Mouse (Mus musculus): ENCODE data around the gene Fam78b. TPM values are rescaled to one million over a fixed set of nuclear protein-coding genes. Genes with fewer than 3 reads are reported as not detected.

Gene Fam78b
- polyA plus RNA-seq, 1 experiment, result 21.7 TPM

GRCm38 (mm10) chr1:167082506-167083100 lies 81.4 kb downstream of the Fam78b start:
- Histone ChIP-seq H3K4me3 (ENCODE audit: insufficient read depth, low read length) (no peak overlapping the region), H3K4me1 (ENCODE audit: control insufficient read depth, insufficient read depth, low read length) (peaks cover 5% of the 10 kb centered on the region; the same call in 1 of the 2 replicates), H3K27ac (ENCODE audit: insufficient read depth, low read length) (no peak overlapping the region)
- no peak for TF ChIP-seq CTCF (IDR thresholded peaks at IDR 0.05; ENCODE audit: extremely low read depth, insufficient read depth, low read length)
- no peak for TF ChIP-seq POLR2A (IDR thresholded peaks at IDR 0.05; ENCODE audit: extremely low read depth, insufficient read depth, low read length)

DNA sequence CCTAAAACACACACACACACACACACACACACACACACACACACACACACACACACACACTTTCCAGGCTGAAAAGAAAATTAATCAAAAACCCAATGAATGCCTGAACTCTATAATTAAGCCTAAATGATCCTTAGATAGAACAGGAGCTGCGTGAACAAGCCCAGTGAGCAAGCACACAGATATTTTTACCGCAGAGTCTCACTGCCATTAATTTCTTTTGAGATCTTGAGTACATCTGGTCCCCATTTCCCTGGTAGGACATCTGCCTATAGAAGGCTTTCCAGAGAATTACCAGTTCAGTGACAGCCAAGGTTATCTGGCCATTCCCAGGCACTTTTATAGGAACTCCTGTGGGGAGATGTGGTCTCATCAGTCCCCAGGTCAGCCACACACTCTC lies 82.0 kb downstream of the Fam78b start:
- no peak overlapping the region for H3K4me3 ChIP-seq (ENCODE audit: insufficient read depth, low read length)
- H3K4me1 ChIP-seq (ENCODE audit: control insufficient read depth, insufficient read depth, low read length), result peaks cover 5% of the 10 kb centered on the region; the same call in 1 of the 2 replicates
- TF ChIP-seq POLR2A (IDR thresholded peaks at IDR 0.05; ENCODE audit: extremely low read depth, insufficient read depth, low read length), result no peak
- no peak for TF ChIP-seq CTCF (IDR thresholded peaks at IDR 0.05; ENCODE audit: extremely low read depth, insufficient read depth, low read length)
- no peak overlapping the region for H3K27ac ChIP-seq (ENCODE audit: insufficient read depth, low read length)

- no peak overlapping the region for H3K27ac ChIP-seq (ENCODE audit: insufficient read depth, low read length)
- peaks cover 5% of the 10 kb centered on the region; the same call in 1 of the 2 replicates for H3K4me1 ChIP-seq (ENCODE audit: control insufficient read depth, insufficient read depth, low read length)
- H3K4me3 ChIP-seq (ENCODE audit: insufficient read depth, low read length), result no peak overlapping the region
- TF ChIP-seq CTCF (IDR thresholded peaks at IDR 0.05; ENCODE audit: extremely low read depth, insufficient read depth, low read length) (no peak), POLR2A (IDR thresholded peaks at IDR 0.05; ENCODE audit: extremely low read depth, insufficient read depth, low read length) (no peak)
These were observed 83.1 kb downstream of the Fam78b start for GRCm38 (mm10) chr1:167084330-167084729.

DNA sequence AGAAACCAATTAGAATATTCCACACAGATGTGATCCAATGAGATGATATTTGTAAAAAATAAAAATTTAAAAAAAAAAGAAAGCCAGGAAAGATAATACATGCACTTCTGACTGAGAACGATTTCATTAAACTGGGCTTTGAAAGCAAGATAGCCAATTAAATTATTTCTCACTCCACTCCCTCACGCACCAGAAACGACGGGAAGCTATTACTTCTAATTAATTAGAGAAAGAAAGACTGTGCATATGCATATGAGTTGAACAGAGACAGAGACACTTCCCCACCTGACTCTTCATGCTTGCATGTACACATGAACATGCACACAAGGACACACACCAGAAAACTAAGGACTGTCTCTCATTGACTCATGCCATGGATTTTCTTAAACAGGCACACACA lies 84.2 kb downstream of the Fam78b start:
- peaks cover 5% of the 10 kb centered on the region; the same call in 1 of the 2 replicates for H3K4me1 ChIP-seq (ENCODE audit: control insufficient read depth, insufficient read depth, low read length)
- H3K4me3 ChIP-seq (ENCODE audit: insufficient read depth, low read length), result no peak overlapping the region
- no peak for TF ChIP-seq CTCF (IDR thresholded peaks at IDR 0.05; ENCODE audit: extremely low read depth, insufficient read depth, low read length)
- H3K27ac ChIP-seq (ENCODE audit: insufficient read depth, low read length), result no peak overlapping the region

DNA sequence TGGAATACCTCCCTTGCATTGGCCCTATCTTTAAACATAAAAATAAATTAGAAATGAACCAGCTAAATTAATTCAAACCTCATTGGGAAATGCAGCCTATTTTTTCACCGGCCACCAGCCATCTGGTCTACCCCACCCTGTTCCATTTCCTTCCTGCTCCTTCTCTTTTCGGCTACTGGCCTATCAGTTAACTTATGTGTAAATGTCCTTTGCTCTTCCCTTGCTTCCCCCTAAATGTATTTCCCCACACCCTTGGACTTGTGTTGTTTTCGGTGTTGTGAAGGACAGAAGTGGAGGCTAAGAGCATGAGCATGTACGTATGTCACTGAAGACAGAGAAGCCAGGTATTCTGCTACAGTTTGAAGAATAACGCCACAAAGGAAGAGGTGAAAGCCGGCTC lies 89.2 kb downstream of the Fam78b start:
- no peak overlapping the region for H3K27ac ChIP-seq (ENCODE audit: insufficient read depth, low read length)
- H3K4me3 ChIP-seq (ENCODE audit: insufficient read depth, low read length), result no peak overlapping the region
- H3K4me1 ChIP-seq (ENCODE audit: control insufficient read depth, insufficient read depth, low read length), result peaks cover 3% of the 10 kb centered on the region; the same call in 1 of the 2 replicates
- no peak for TF ChIP-seq CTCF (IDR thresholded peaks at IDR 0.05; ENCODE audit: extremely low read depth, insufficient read depth, low read length)

DNA sequence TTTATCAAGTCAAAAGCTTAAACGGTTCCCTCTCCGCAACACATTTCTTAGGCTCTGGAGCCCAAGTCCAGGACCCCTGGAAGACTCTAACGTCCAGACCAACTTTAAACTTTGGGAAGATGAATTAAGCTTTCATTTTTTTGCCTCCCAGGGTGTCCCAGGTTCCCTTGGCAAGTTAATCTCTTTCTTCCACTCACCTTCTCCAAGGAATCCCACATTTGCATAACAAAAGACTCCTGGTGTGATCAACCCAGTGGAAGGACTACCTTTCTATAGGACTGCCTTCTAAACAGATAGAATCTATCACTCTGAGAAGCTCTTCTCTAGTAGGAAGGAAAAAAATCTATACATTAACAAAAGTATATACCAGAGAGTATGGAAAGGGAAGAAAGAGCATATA lies 92.3 kb downstream of the Fam78b start:
- TF ChIP-seq CTCF (IDR thresholded peaks at IDR 0.05; ENCODE audit: extremely low read depth, insufficient read depth, low read length), result no peak
- TF ChIP-seq POLR2A (IDR thresholded peaks at IDR 0.05; ENCODE audit: extremely low read depth, insufficient read depth, low read length), result no peak
- H3K4me3 ChIP-seq (ENCODE audit: insufficient read depth, low read length), result no peak overlapping the region
- H3K27ac ChIP-seq (ENCODE audit: insufficient read depth, low read length), result no peak overlapping the region
- peaks cover 1% of the 10 kb centered on the region; the same call in 1 of the 2 replicates for H3K4me1 ChIP-seq (ENCODE audit: control insufficient read depth, insufficient read depth, low read length)

DNA sequence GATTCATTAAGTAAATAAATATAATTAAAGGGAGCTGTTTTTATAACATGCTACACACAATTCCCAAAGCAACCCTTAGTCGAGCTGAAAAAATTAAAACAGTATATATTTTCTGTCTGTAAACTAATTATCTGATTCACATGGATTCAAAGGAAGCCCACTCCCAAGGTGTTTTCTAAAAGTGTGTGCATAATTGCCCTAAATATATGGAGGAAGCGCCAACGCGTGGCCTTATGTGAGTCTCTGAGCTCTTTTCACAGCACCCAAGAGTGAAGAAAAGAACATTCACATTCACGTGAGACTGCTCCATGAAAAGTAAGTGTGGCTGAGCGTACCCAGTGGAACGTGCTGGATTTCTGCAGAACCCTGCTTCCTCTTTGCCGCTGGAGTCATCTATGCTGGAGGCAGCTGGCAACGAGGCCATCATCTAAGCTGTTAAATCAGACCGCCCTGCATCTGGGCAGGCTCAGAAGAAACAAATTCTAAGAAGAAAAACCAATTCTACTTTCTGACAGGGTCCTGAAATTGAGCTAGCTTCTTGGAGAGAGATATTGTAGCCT lies 93.5 kb downstream of the Fam78b start:
- H3K4me3 ChIP-seq (ENCODE audit: insufficient read depth, low read length), result no peak overlapping the region
- TF ChIP-seq POLR2A (IDR thresholded peaks at IDR 0.05; ENCODE audit: extremely low read depth, insufficient read depth, low read length) (no peak), CTCF (IDR thresholded peaks at IDR 0.05; ENCODE audit: extremely low read depth, insufficient read depth, low read length) (no peak)
- H3K4me1 ChIP-seq (ENCODE audit: control insufficient read depth, insufficient read depth, low read length), result peaks cover 1% of the 10 kb centered on the region; the same call in 1 of the 2 replicates
- no peak overlapping the region for H3K27ac ChIP-seq (ENCODE audit: insufficient read depth, low read length)

DNA sequence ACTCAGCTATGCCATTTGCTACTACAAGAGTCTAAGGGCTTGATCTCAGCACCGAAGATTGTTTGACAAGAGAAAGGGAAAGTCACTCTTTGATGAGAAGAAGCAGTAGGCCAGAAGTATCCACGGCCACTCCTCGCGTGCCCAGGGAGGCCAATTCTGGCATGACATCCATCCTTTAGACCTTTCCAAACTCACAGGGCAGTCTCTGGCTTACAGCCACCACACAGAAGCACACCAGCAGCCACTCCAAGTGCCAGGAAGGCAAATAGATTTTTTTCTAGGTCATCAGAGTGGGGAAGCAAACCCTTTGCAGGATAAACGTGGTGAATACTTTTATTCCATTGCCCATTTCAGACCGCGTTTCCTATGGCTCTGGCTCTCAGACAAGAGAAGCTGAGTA lies 97.5 kb downstream of the Fam78b start:
- no peak for TF ChIP-seq CTCF (IDR thresholded peaks at IDR 0.05; ENCODE audit: extremely low read depth, insufficient read depth, low read length)
- no peak for TF ChIP-seq POLR2A (IDR thresholded peaks at IDR 0.05; ENCODE audit: extremely low read depth, insufficient read depth, low read length)
- no peak overlapping the region for H3K4me3 ChIP-seq (ENCODE audit: insufficient read depth, low read length)
- H3K27ac ChIP-seq (ENCODE audit: insufficient read depth, low read length), result no peak overlapping the region
- H3K4me1 ChIP-seq (ENCODE audit: control insufficient read depth, insufficient read depth, low read length), result no peaks in the 10 kb centered on the region

- no peak overlapping the region for H3K4me3 ChIP-seq (ENCODE audit: insufficient read depth, low read length)
- H3K27ac ChIP-seq (ENCODE audit: insufficient read depth, low read length), result no peak overlapping the region
- no peaks in the 10 kb centered on the region for H3K4me1 ChIP-seq (ENCODE audit: control insufficient read depth, insufficient read depth, low read length)
- TF ChIP-seq POLR2A (IDR thresholded peaks at IDR 0.05; ENCODE audit: extremely low read depth, insufficient read depth, low read length) (no peak), CTCF (IDR thresholded peaks at IDR 0.05; ENCODE audit: extremely low read depth, insufficient read depth, low read length) (no peak)
These were observed 100.8 kb downstream of the Fam78b start for GRCm38 (mm10) chr1:167102046-167102445.

DNA sequence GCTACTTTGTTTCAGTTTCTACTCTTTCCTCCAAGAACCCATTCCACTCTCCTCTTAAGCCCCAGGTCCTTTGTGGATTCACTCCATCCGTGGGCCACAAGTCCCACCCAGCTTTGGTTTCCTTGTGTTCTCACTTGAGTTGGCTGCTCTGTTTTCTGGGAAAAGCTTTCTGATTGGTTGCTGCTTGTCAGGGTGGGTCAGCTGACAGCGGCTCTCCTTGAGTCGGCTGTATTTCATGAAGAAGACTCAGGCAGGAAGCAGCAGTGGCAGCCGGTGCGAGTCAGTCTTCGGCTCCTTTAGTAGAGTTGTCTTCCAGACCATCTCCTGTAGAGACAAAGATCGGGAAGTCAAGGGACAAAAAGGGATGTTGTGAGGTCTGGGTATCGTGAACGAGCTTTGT lies 101.3 kb downstream of the Fam78b start:
- Histone ChIP-seq H3K4me3 (ENCODE audit: insufficient read depth, low read length) (no peak overlapping the region), H3K27ac (ENCODE audit: insufficient read depth, low read length) (no peak overlapping the region), H3K4me1 (ENCODE audit: control insufficient read depth, insufficient read depth, low read length) (no peaks in the 10 kb centered on the region)
- TF ChIP-seq POLR2A (IDR thresholded peaks at IDR 0.05; ENCODE audit: extremely low read depth, insufficient read depth, low read length) (no peak), CTCF (IDR thresholded peaks at IDR 0.05; ENCODE audit: extremely low read depth, insufficient read depth, low read length) (no peak)
